Mouse (Mus musculus) ES-CJ7 (cell line): ENCODE data around the gene Mitf.

Experiments
- DNase-seq: peaks from one replicate; pipeline ENCODE4 v3.0.0; 2011; ENCODE audit warnings: low read depth, low spot score

The Mitf gene

GRCm38 (mm10) chr6:98041795-98042194 is 234.9 kb downstream of the Mitf start:
- no peak for DNase-seq

- DNase-seq = no peak
Observed at GRCm38 (mm10) chr6:98046295-98047108, 239.7 kb downstream of the Mitf start.

GRCm38 (mm10) chr6:98047741-98048140 is 240.9 kb downstream of the Mitf start:
- DNase-seq = no peak

GRCm38 (mm10) chr6:98048671-98049438 is 242.0 kb downstream of the Mitf start:
- DNase-seq = no peak

- no peak for DNase-seq
Observed at GRCm38 (mm10) chr6:98049551-98049950, 242.7 kb downstream of the Mitf start.

- DNase-seq = no peak
Observed at GRCm38 (mm10) chr6:98061878-98062277, 255.0 kb downstream of the Mitf start.

- DNase-seq = no peak
Observed at GRCm38 (mm10) chr6:98064926-98065325, 258.1 kb downstream of the Mitf start.

GRCm38 (mm10) chr6:98066420-98066819 is 259.6 kb downstream of the Mitf start:
- DNase-seq = no peak
